Mouse (Mus musculus) liver, embryonic 15.5 days (tissue): ENCODE results near the gene Zbtb4. TPM values are rescaled to one million over a fixed set of nuclear protein-coding genes. Genes with fewer than 3 reads are reported as not detected.

Experiments used
- ATAC-seq: fragments of 200-750 bp; cut with Nextera tagmentation; 2 replicates; pipeline ENCODE4 v1.8.0; 2017; ENCODE audit warnings: moderate number of reproducible peaks, mild to moderate bottlenecking, moderate library complexity; ENCODE audit not compliant: insufficient read depth
- H3K27ac ChIP-seq: fragments of 300-500 bp; sonication (generic); replicated peaks from 2 replicates; pipeline ENCODE4 v1.5.1; 2015; ENCODE audit warnings: mild to moderate bottlenecking, inconsistent platforms
- H3K27me3 ChIP-seq: fragments of 300-500 bp; sonication (generic); 2 replicates; pipeline ENCODE4 v1.6.1; 2015; ENCODE audit warnings: mild to moderate bottlenecking, inconsistent platforms
- H3K36me3 ChIP-seq: fragments of 300-500 bp; sonication (generic); replicated peaks from 2 replicates; pipeline ENCODE4 v1.6.1; 2015; ENCODE audit warnings: moderate library complexity, mild to moderate bottlenecking, inconsistent platforms
- H3K4me1 ChIP-seq: fragments of 300-500 bp; sonication (generic); replicated peaks from 2 replicates; pipeline ENCODE4 v1.6.1; 2015; ENCODE audit warnings: inconsistent platforms
- H3K4me2 ChIP-seq: fragments of 300-500 bp; sonication (generic); 2 replicates; pipeline ENCODE4 v1.6.1; 2015; ENCODE audit warnings: moderate library complexity, mild to moderate bottlenecking, inconsistent platforms
- H3K4me3 ChIP-seq: fragments of 300-500 bp; sonication (generic); replicated peaks from 2 replicates; pipeline ENCODE4 v1.5.1; 2015; ENCODE audit warnings: mild to moderate bottlenecking, inconsistent platforms
- H3K9ac ChIP-seq: fragments of 300-500 bp; sonication (generic); 2 replicates; pipeline ENCODE4 v1.6.1; 2015; ENCODE audit warnings: moderate library complexity, mild to moderate bottlenecking, inconsistent platforms
- H3K9me3 ChIP-seq: fragments of 300-500 bp; sonication (generic); replicated peaks from 2 replicates; pipeline ENCODE4 v1.6.1; 2016; ENCODE audit warnings: inconsistent platforms
- WGBS: fragments of 180-500 bp; shearing (Covaris S2); methylation state at CpG from one replicate; pipeline ENCODE4 v1.1.7; 2015; ENCODE audit warnings: mixed read lengths; ENCODE audit not compliant: insufficient replicate concordance; 5-methylcytosine and 5-hydroxymethylcytosine counted together
- polyA plus RNA-seq: library from polyadenylated mRNA; unstranded; fragments of >200 nt; fragmentation: Nextera tagmentation; extraction: Ambion mirVana; gene quantifications from 2 replicates; pipeline ENCODE4 v1.2.1, GENCODE M21; 2015

The Zbtb4 gene
- polyA plus RNA-seq, 1 experiment from 2014 or later, result 0.43 TPM

GRCm38 (mm10) chr11:69784793-69785272 lies 19.1 kb downstream of the Zbtb4 start:
- Histone ChIP-seq H3K4me1 (peaks cover 15% of the 10 kb centered on the region), H3K4me2 (peak overlapping the region; percentile 72), H3K9ac (peak overlapping the region; percentile 42; the same call in 1 of the 2 replicates), H3K27me3 (peaks cover 39% of the 10 kb centered on the region), H3K36me3 (no peaks in the 10 kb centered on the region), H3K27ac (peak overlapping the region; percentile 51), H3K4me3 (peak overlapping the region; percentile 54), H3K9me3 (no peaks in the 10 kb centered on the region)
- peak; percentile 78 for ATAC-seq
- WGBS, result 12% methylated on average over 15 of the region's 15 CpGs

- Histone ChIP-seq H3K27me3 (peaks cover 28% of the 10 kb centered on the region), H3K9me3 (no peaks in the 10 kb centered on the region), H3K4me1 (peaks cover 15% of the 10 kb centered on the region), H3K4me3 (no peak overlapping the region), H3K36me3 (no peaks in the 10 kb centered on the region), H3K27ac (no peak overlapping the region), H3K9ac (no peak overlapping the region), H3K4me2 (no peak overlapping the region)
- WGBS, result 56% methylated on average over 5 of the region's 5 CpGs
- ATAC-seq, result no peak
These were observed 21.6 kb downstream of the Zbtb4 start for GRCm38 (mm10) chr11:69787306-69787705.

GRCm38 (mm10) chr11:69789431-69789830 lies 23.7 kb downstream of the Zbtb4 start:
- H3K4me2 ChIP-seq, result no peak overlapping the region
- H3K9me3 ChIP-seq, result no peaks in the 10 kb centered on the region
- H3K36me3 ChIP-seq, result no peaks in the 10 kb centered on the region
- ATAC-seq, result 0 out of 2 replicates have a peak, but pooled peaks have one; percentile 10
- H3K27ac ChIP-seq, result no peak overlapping the region
- no peak overlapping the region for H3K9ac ChIP-seq
- 51% methylated on average over 5 of the region's 5 CpGs for WGBS
- peaks cover 43% of the 10 kb centered on the region for H3K27me3 ChIP-seq
- H3K4me3 ChIP-seq, result no peak overlapping the region
- H3K4me1 ChIP-seq, result peaks cover 12% of the 10 kb centered on the region

GRCm38 (mm10) chr11:69791420-69791819 lies 25.7 kb downstream of the Zbtb4 start:
- 52% methylated on average over 5 of the region's 5 CpGs for WGBS
- Histone ChIP-seq H3K36me3 (no peaks in the 10 kb centered on the region), H3K27me3 (peaks cover 54% of the 10 kb centered on the region), H3K4me3 (no peak overlapping the region), H3K9ac (no peak overlapping the region), H3K9me3 (no peaks in the 10 kb centered on the region), H3K27ac (no peak overlapping the region), H3K4me1 (peaks cover 17% of the 10 kb centered on the region), H3K4me2 (no peak overlapping the region)
- no peak for ATAC-seq

- ATAC-seq, result no peak
- H3K27me3 ChIP-seq, result peaks cover 70% of the 10 kb centered on the region
- no peak overlapping the region for H3K9ac ChIP-seq
- no peak overlapping the region for H3K27ac ChIP-seq
- no peak overlapping the region for H3K4me2 ChIP-seq
- H3K36me3 ChIP-seq, result no peaks in the 10 kb centered on the region
- H3K4me1 ChIP-seq, result peaks cover 14% of the 10 kb centered on the region
- WGBS, result 36% methylated on average over 5 of the region's 5 CpGs
- H3K9me3 ChIP-seq, result no peaks in the 10 kb centered on the region
- no peak overlapping the region for H3K4me3 ChIP-seq
These were observed 27.7 kb downstream of the Zbtb4 start for GRCm38 (mm10) chr11:69793429-69793828.

GRCm38 (mm10) chr11:69795168-69795982 lies 29.7 kb downstream of the Zbtb4 start, which contains the start of gene Chrnb1:
Gene Chrnb1, minus strand, starts transcription at chr11:69795943.
- Histone ChIP-seq H3K4me3 (peak within 1 kb of the TSS; percentile 58), H3K4me1 (peaks cover 19% of the 10 kb centered on the region), H3K36me3 (no peaks in the 10 kb centered on the region), H3K27ac (peak within 1 kb of the TSS; percentile 35), H3K9me3 (no peaks in the 10 kb centered on the region), H3K9ac (peak within 1 kb of the TSS; percentile 54), H3K4me2 (peak within 1 kb of the TSS; percentile 94), H3K27me3 (peaks cover 79% of the 10 kb centered on the region)
- WGBS, result under 1% methylated on average over 52 of the region's 52 CpGs
- peak; percentile 99 for ATAC-seq

- no peak for ATAC-seq
- no peaks in the 10 kb centered on the region for H3K36me3 ChIP-seq
- no peak overlapping the region; the same call in 1 of the 2 replicates for H3K27ac ChIP-seq
- peak overlapping the region; percentile 54 for H3K9ac ChIP-seq
- no peaks in the 10 kb centered on the region for H3K9me3 ChIP-seq
- H3K4me1 ChIP-seq, result peaks cover 25% of the 10 kb centered on the region
- WGBS, result 4% methylated on average over 13 of the region's 13 CpGs
- H3K4me3 ChIP-seq, result peak overlapping the region; percentile 58
- peak overlapping the region; percentile 94 for H3K4me2 ChIP-seq
- H3K27me3 ChIP-seq, result peaks cover 85% of the 10 kb centered on the region
These were observed 30.3 kb downstream of the Zbtb4 start for GRCm38 (mm10) chr11:69795983-69796435.

- Histone ChIP-seq H3K4me2 (no peak overlapping the region), H3K4me1 (peaks cover 42% of the 10 kb centered on the region), H3K4me3 (no peak overlapping the region), H3K9me3 (no peaks in the 10 kb centered on the region), H3K27me3 (peaks cover 90% of the 10 kb centered on the region), H3K27ac (no peak overlapping the region), H3K36me3 (no peaks in the 10 kb centered on the region), H3K9ac (no peak overlapping the region)
- WGBS, result 72% methylated on average over 7 of the region's 7 CpGs
- no peak for ATAC-seq
These were observed 32.2 kb downstream of the Zbtb4 start for GRCm38 (mm10) chr11:69797924-69798323.

- Histone ChIP-seq H3K27ac (no peak overlapping the region), H3K4me1 (peaks cover 59% of the 10 kb centered on the region), H3K9me3 (no peaks in the 10 kb centered on the region), H3K27me3 (peaks cover 92% of the 10 kb centered on the region), H3K36me3 (no peaks in the 10 kb centered on the region), H3K4me2 (peak overlapping the region; percentile 51; the same call in 1 of the 2 replicates), H3K9ac (no peak overlapping the region), H3K4me3 (no peak overlapping the region)
- 34% methylated on average over 12 of the region's 12 CpGs for WGBS
- no peak for ATAC-seq
These were observed 33.9 kb downstream of the Zbtb4 start for GRCm38 (mm10) chr11:69799394-69800137.

- Histone ChIP-seq H3K9ac (no peak overlapping the region), H3K27me3 (peaks cover 97% of the 10 kb centered on the region), H3K4me1 (peaks cover 60% of the 10 kb centered on the region), H3K36me3 (no peaks in the 10 kb centered on the region), H3K4me2 (peak overlapping the region; percentile 51), H3K27ac (no peak overlapping the region), H3K4me3 (peak overlapping the region; percentile 27; the same call in 1 of the 2 replicates), H3K9me3 (no peaks in the 10 kb centered on the region)
- under 1% methylated on average over 11 of the region's 11 CpGs for WGBS
- no peak for ATAC-seq
These were observed 34.4 kb downstream of the Zbtb4 start for GRCm38 (mm10) chr11:69800138-69800391.
